ENCODE assay signal across 14 mouse cellular contexts in genomic region chr9:56880790-56881189, GRCm38 (mm10). TPM values are rescaled to one million over a fixed set of nuclear protein-coding genes. Genes with fewer than 3 reads are reported as not detected.
DNase-seq lines count a peak whose midpoint lies in the region; ATAC-seq and TF ChIP-seq lines count a peak whose summit lies in the region.
"Had no signal": no experiment of that assay in that cellular context is flagged by ENCODE, and none has a peak within 500 bp of the region (broad histone marks: within the 10 kb centered on the region; RNA-seq: fewer than 3 reads in every experiment).

No protein-coding gene starts in this region.

- no peak overlapping the region for H3K4me3 ChIP-seq in forebrain, postnatal 0 days (ENCODE audit: low read depth, low read length)
- no peak overlapping the region for H3K4me3 ChIP-seq in forebrain, embryonic 13.5 days
- H3K4me3 ChIP-seq in kidney, embryonic 16.5 days (ENCODE audit: low read length): no peak overlapping the region
- no peak overlapping the region for H3K4me3 ChIP-seq in embryonic facial prominence, embryonic 12.5 days
- H3K4me3 ChIP-seq in limb, embryonic 11.5 days (ENCODE audit: low read depth, low read length): no peak overlapping the region
- H3K4me3 ChIP-seq: left cerebral cortex, adult 2 months; midbrain, embryonic 15.5 days; stomach, embryonic 15.5 days had no signal

- no peak overlapping the region for H3K4me2 ChIP-seq in forebrain, postnatal 0 days (ENCODE audit: low read depth)
- no peak overlapping the region for H3K4me2 ChIP-seq in forebrain, embryonic 13.5 days
- no peak overlapping the region for H3K4me2 ChIP-seq in kidney, embryonic 16.5 days (replicated peaks; ENCODE audit: low read depth, low read length)
- no peak overlapping the region for H3K4me2 ChIP-seq in embryonic facial prominence, embryonic 12.5 days (replicated peaks)
- no peak overlapping the region for H3K4me2 ChIP-seq in limb, embryonic 11.5 days (ENCODE audit: low read depth, severe bottlenecking)
- H3K4me2 ChIP-seq: midbrain, embryonic 15.5 days; stomach, embryonic 15.5 days had no signal

- TF ChIP-seq CTCF in forebrain, postnatal 0 days (IDR thresholded peaks at IDR 0.05; ENCODE audit: low read depth): no peak

- no peaks in the 10 kb centered on the region for H3K9me3 ChIP-seq in forebrain, postnatal 0 days (ENCODE audit: low read length)
- no peaks in the 10 kb centered on the region for H3K9me3 ChIP-seq in forebrain, embryonic 13.5 days (replicated peaks)
- no peaks in the 10 kb centered on the region for H3K9me3 ChIP-seq in kidney, embryonic 16.5 days (ENCODE audit: low read length)
- no peaks in the 10 kb centered on the region for H3K9me3 ChIP-seq in embryonic facial prominence, embryonic 12.5 days
- no peaks in the 10 kb centered on the region for H3K9me3 ChIP-seq in limb, embryonic 11.5 days (ENCODE audit: control insufficient read depth, low read length)
- H3K9me3 ChIP-seq: midbrain, embryonic 15.5 days; stomach, embryonic 15.5 days had no signal

- no peaks in the 10 kb centered on the region for H3K4me1 ChIP-seq in forebrain, postnatal 0 days (ENCODE audit: insufficient read depth)
- peaks cover 6% of the 10 kb centered on the region; the same call in 1 of the 2 replicates for H3K4me1 ChIP-seq in forebrain, embryonic 13.5 days
- H3K4me1 ChIP-seq in kidney, embryonic 16.5 days (ENCODE audit: insufficient read depth, low read length): peaks cover 40% of the 10 kb centered on the region
- peaks cover 29% of the 10 kb centered on the region for H3K4me1 ChIP-seq in embryonic facial prominence, embryonic 12.5 days
- H3K4me1 ChIP-seq in limb, embryonic 11.5 days (ENCODE audit: control insufficient read depth, insufficient read depth, low read length): peaks cover 19% of the 10 kb centered on the region; the same call in 1 of the 2 replicates

- ATAC-seq in forebrain, postnatal 0 days: peak; percentile 47
- ATAC-seq in forebrain, embryonic 13.5 days: no peak
- no peak for ATAC-seq in kidney, embryonic 16.5 days (ENCODE audit: low FRiP score, low TSS enrichment)
- ATAC-seq in embryonic facial prominence, embryonic 12.5 days (ENCODE audit: insufficient number of reproducible peaks, insufficient read depth, low FRiP score, low TSS enrichment): no peak; the same call in 1 of the 2 replicates
- peak; percentile 55; the same call in 1 of the 2 replicates for ATAC-seq in limb, embryonic 11.5 days (ENCODE audit: insufficient number of reproducible peaks, low FRiP score, low TSS enrichment, low read depth)
- ATAC-seq: midbrain, embryonic 15.5 days had no signal

- no peak overlapping the region; the same call in 1 of the 2 replicates for H3K27ac ChIP-seq in forebrain, postnatal 0 days (ENCODE audit: low read depth, low read length)
- no peak overlapping the region for H3K27ac ChIP-seq in forebrain, embryonic 13.5 days
- peak overlapping the region; percentile 31; the same call in 1 of the 2 replicates for H3K27ac ChIP-seq in kidney, embryonic 16.5 days (ENCODE audit: low read length)
- H3K27ac ChIP-seq in embryonic facial prominence, embryonic 12.5 days: peak overlapping the region; percentile 76
- H3K27ac ChIP-seq in limb, embryonic 11.5 days (replicated peaks; ENCODE audit: low read depth, low read length): peak overlapping the region; percentile 79
- H3K27ac ChIP-seq: left cerebral cortex, adult 2 months; midbrain, embryonic 15.5 days had no signal

- no peaks in the 10 kb centered on the region for H3K27me3 ChIP-seq in forebrain, postnatal 0 days (ENCODE audit: insufficient read depth, low read length)
- no peaks in the 10 kb centered on the region for H3K27me3 ChIP-seq in forebrain, embryonic 13.5 days
- no peaks in the 10 kb centered on the region for H3K27me3 ChIP-seq in kidney, embryonic 16.5 days (ENCODE audit: insufficient read depth, low read length)
- 0 out of 2 replicates have a peak, but pooled peaks cover 5% of the 10 kb centered on the region for H3K27me3 ChIP-seq in embryonic facial prominence, embryonic 12.5 days
- H3K27me3 ChIP-seq in limb, embryonic 11.5 days (ENCODE audit: control insufficient read depth, insufficient read depth, low read length): no peaks in the 10 kb centered on the region
- H3K27me3 ChIP-seq: stomach, embryonic 15.5 days had no signal

- 58% methylated on average over 9 of the region's 9 CpGs for WGBS in forebrain, postnatal 0 days
- WGBS in forebrain, embryonic 13.5 days: 62% methylated on average over 9 of the region's 9 CpGs
- 46% methylated on average over 9 of the region's 9 CpGs for WGBS in kidney, embryonic 16.5 days
- 27% methylated on average over 9 of the region's 9 CpGs for WGBS in embryonic facial prominence, embryonic 12.5 days
- 50% methylated on average over 9 of the region's 9 CpGs for WGBS in limb, embryonic 11.5 days

- H3K9ac ChIP-seq in forebrain, postnatal 0 days: no peak overlapping the region
- no peak overlapping the region for H3K9ac ChIP-seq in forebrain, embryonic 13.5 days
- no peak overlapping the region for H3K9ac ChIP-seq in kidney, embryonic 16.5 days (replicated peaks; ENCODE audit: low read length)
- H3K9ac ChIP-seq in embryonic facial prominence, embryonic 12.5 days: 0 out of 2 replicates have a peak overlapping the region, but pooled peaks have one; percentile 15
- H3K9ac ChIP-seq in limb, embryonic 11.5 days (ENCODE audit: low read length): peak overlapping the region; percentile 27; the same call in 1 of the 2 replicates
- H3K9ac ChIP-seq: midbrain, embryonic 15.5 days; stomach, embryonic 15.5 days had no signal

- DNase-seq in forebrain, postnatal 0 days: no peak
- no peak for DNase-seq in kidney, postnatal 25 days
- DNase-seq in limb, embryonic 11.5 days (ENCODE audit: low spot score): peak; percentile 57
- no peak for DNase-seq in adrenal gland, adult (ENCODE audit: inconsistent age in 2 of 2, low spot score in 1 of 2)
- DNase-seq in spleen, postnatal 36 days (ENCODE audit: low spot score in 2 of 2): no peak
- DNase-seq: cerebellum, postnatal 36 days; kidney, adult 8-10 months; lung, adult 2 months had no signal

- no peaks in the 10 kb centered on the region for H3K36me3 ChIP-seq in forebrain, postnatal 0 days (ENCODE audit: insufficient read depth)
- no peaks in the 10 kb centered on the region for H3K36me3 ChIP-seq in forebrain, embryonic 13.5 days (ENCODE audit: poor library complexity, severe bottlenecking)
- H3K36me3 ChIP-seq in kidney, embryonic 16.5 days (ENCODE audit: insufficient read depth, low read length): peaks cover 6% of the 10 kb centered on the region; the same call in 1 of the 2 replicates
- no peaks in the 10 kb centered on the region for H3K36me3 ChIP-seq in embryonic facial prominence, embryonic 12.5 days
- H3K36me3 ChIP-seq in limb, embryonic 11.5 days (ENCODE audit: control insufficient read depth, insufficient read depth, low read length): no peaks in the 10 kb centered on the region; the same call in 1 of the 2 replicates
- H3K36me3 ChIP-seq: midbrain, embryonic 15.5 days had no signal

RNA-seq across cellular contexts. Expression of gene Cspg4, which starts 16.0 kb away (rescaled TPM):
- total RNA-seq in forebrain, postnatal 0 days (2014; rRNA removed): 19.4 and 24.7 TPM in 2 replicates
- 5.1 and 7.5 TPM in 2 replicates for polyA plus RNA-seq in forebrain, postnatal 0 days (2015; fragmentation: Nextera tagmentation; extraction: Ambion mirVana)
- polyA plus RNA-seq in forebrain, embryonic 13.5 days (2015; fragmentation: Nextera tagmentation; extraction: Ambion mirVana): 3.0 and 3.1 TPM in 2 replicates
- 30.5 and 32.6 TPM in 2 replicates for polyA plus RNA-seq in kidney, embryonic 16.5 days (2015; fragmentation: Nextera tagmentation; extraction: Ambion mirVana)
- 9.1 and 10.8 TPM in 2 replicates for polyA plus RNA-seq in embryonic facial prominence, embryonic 12.5 days (2016; fragmentation: Nextera tagmentation; extraction: Ambion mirVana)
- 5.4 and 5.5 TPM in 2 replicates for polyA plus RNA-seq in limb, embryonic 11.5 days (2014; fragmentation: Nextera tagmentation; extraction: Ambion mirVana)

RNA-seq across cellular contexts. Expression of gene Odf3l1, which starts 16.3 kb away (rescaled TPM):
- not detected in 2 replicates for total RNA-seq in forebrain, postnatal 0 days (2014; rRNA removed)
- 0.12 and 0.13 TPM in 2 replicates for polyA plus RNA-seq in forebrain, postnatal 0 days (2015; fragmentation: Nextera tagmentation; extraction: Ambion mirVana)
- polyA plus RNA-seq in forebrain, embryonic 13.5 days (2015; fragmentation: Nextera tagmentation; extraction: Ambion mirVana): 0.44 TPM in 1 of 2 replicates, not detected in the other
- polyA plus RNA-seq in kidney, embryonic 16.5 days (2015; fragmentation: Nextera tagmentation; extraction: Ambion mirVana): 0.26 and 0.32 TPM in 2 replicates
- polyA plus RNA-seq in embryonic facial prominence, embryonic 12.5 days (2016; fragmentation: Nextera tagmentation; extraction: Ambion mirVana): 0.40 and 0.56 TPM in 2 replicates
- 0.41 and 0.77 TPM in 2 replicates for polyA plus RNA-seq in limb, embryonic 11.5 days (2014; fragmentation: Nextera tagmentation; extraction: Ambion mirVana)
- total RNA-seq: left cerebral cortex, adult 2 months had no signal
- polyA plus RNA-seq: midbrain, embryonic 15.5 days had no signal

RNA-seq across cellular contexts. Expression of gene Snx33, which starts 47.4 kb away (rescaled TPM):
- total RNA-seq in forebrain, postnatal 0 days (2014; rRNA removed): 3.7 and 5.8 TPM in 2 replicates
- 1.2 and 1.3 TPM in 2 replicates for polyA plus RNA-seq in forebrain, postnatal 0 days (2015; fragmentation: Nextera tagmentation; extraction: Ambion mirVana)
- polyA plus RNA-seq in forebrain, embryonic 13.5 days (2015; fragmentation: Nextera tagmentation; extraction: Ambion mirVana): 2.6 TPM in 2 replicates
- 11.9 and 12.3 TPM in 2 replicates for polyA plus RNA-seq in kidney, embryonic 16.5 days (2015; fragmentation: Nextera tagmentation; extraction: Ambion mirVana)
- polyA plus RNA-seq in embryonic facial prominence, embryonic 12.5 days (2016; fragmentation: Nextera tagmentation; extraction: Ambion mirVana): 13.8 and 14.4 TPM in 2 replicates
- 7.8 and 10.1 TPM in 2 replicates for polyA plus RNA-seq in limb, embryonic 11.5 days (2014; fragmentation: Nextera tagmentation; extraction: Ambion mirVana)

RNA-seq across cellular contexts. Expression of gene Imp3, which starts 56.5 kb away (rescaled TPM):
- 125 and 136 TPM in 2 replicates for total RNA-seq in forebrain, postnatal 0 days (2014; rRNA removed)
- polyA plus RNA-seq in forebrain, postnatal 0 days (2015; fragmentation: Nextera tagmentation; extraction: Ambion mirVana): 87.5 and 104 TPM in 2 replicates
- polyA plus RNA-seq in forebrain, embryonic 13.5 days (2015; fragmentation: Nextera tagmentation; extraction: Ambion mirVana): 86.6 and 89.0 TPM in 2 replicates
- 89.7 and 92.6 TPM in 2 replicates for polyA plus RNA-seq in kidney, embryonic 16.5 days (2015; fragmentation: Nextera tagmentation; extraction: Ambion mirVana)
- polyA plus RNA-seq in embryonic facial prominence, embryonic 12.5 days (2016; fragmentation: Nextera tagmentation; extraction: Ambion mirVana): 74.3 and 76.9 TPM in 2 replicates
- polyA plus RNA-seq in limb, embryonic 11.5 days (2014; fragmentation: Nextera tagmentation; extraction: Ambion mirVana): 70.9 and 73.6 TPM in 2 replicates

Comparison
In these comparisons a context has a peak if more than half of its experiments do, and no peak if none do; other contexts are left out.
1. ATAC-seq: peak in forebrain, postnatal 0 days (single experiment) and limb, embryonic 11.5 days (single experiment); none in forebrain, embryonic 13.5 days (single experiment), kidney, embryonic 16.5 days (single experiment) and embryonic facial prominence, embryonic 12.5 days (single experiment).
2. H3K27ac ChIP-seq: peak in kidney, embryonic 16.5 days (single experiment), embryonic facial prominence, embryonic 12.5 days (single experiment) and limb, embryonic 11.5 days (single experiment); none in forebrain, postnatal 0 days (single experiment) and forebrain, embryonic 13.5 days (single experiment).
3. H3K9ac ChIP-seq: peak in embryonic facial prominence, embryonic 12.5 days (single experiment) and limb, embryonic 11.5 days (single experiment); none in forebrain, postnatal 0 days (single experiment), forebrain, embryonic 13.5 days (single experiment) and kidney, embryonic 16.5 days (single experiment).